Mouse (Mus musculus) liver, adult 10 weeks (tissue): ENCODE measurements around the gene Ampd1. TPM values are rescaled to one million over a fixed set of nuclear protein-coding genes. Genes with fewer than 3 reads are reported as not detected.

ENCODE experiments used
- polyA plus RNA-seq: library from polyadenylated mRNA; stranded (reverse); fragments of 350-450 nt; fragmentation: Illumina TruSeq; extraction: RNeasy Lipid Tissue Mini Kit (QIAGEN cat#74804); gene quantifications from one replicate; pipeline ENCODE4 v1.2.3, GENCODE M21; 2014; ENCODE audit warnings: low read depth, low replicate concordance

Ampd1 gene
- not detected for polyA plus RNA-seq

DNA sequence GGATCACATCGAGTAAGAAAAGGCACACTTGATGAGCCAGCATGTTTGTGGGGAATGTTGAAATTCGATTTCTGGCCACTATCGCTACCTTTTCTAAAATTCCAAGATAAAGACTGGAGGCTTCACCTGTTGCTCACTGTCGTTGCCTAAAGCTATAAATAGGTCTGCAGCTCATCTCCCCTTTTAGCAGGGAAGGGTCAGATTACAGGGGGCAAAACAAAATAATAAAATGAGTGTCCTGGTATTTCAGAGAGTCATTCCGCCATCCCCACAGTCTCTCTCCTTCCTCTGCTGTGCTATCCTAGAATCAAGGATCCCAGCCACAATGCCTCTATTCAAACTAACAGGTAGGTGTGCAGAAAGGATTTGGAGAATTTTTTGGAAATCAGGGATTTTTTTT, at the start of gene Ampd1:
Gene Ampd1, plus strand, starts transcription at position 244 of the 400 bp plus-strand sequence.

DNA sequence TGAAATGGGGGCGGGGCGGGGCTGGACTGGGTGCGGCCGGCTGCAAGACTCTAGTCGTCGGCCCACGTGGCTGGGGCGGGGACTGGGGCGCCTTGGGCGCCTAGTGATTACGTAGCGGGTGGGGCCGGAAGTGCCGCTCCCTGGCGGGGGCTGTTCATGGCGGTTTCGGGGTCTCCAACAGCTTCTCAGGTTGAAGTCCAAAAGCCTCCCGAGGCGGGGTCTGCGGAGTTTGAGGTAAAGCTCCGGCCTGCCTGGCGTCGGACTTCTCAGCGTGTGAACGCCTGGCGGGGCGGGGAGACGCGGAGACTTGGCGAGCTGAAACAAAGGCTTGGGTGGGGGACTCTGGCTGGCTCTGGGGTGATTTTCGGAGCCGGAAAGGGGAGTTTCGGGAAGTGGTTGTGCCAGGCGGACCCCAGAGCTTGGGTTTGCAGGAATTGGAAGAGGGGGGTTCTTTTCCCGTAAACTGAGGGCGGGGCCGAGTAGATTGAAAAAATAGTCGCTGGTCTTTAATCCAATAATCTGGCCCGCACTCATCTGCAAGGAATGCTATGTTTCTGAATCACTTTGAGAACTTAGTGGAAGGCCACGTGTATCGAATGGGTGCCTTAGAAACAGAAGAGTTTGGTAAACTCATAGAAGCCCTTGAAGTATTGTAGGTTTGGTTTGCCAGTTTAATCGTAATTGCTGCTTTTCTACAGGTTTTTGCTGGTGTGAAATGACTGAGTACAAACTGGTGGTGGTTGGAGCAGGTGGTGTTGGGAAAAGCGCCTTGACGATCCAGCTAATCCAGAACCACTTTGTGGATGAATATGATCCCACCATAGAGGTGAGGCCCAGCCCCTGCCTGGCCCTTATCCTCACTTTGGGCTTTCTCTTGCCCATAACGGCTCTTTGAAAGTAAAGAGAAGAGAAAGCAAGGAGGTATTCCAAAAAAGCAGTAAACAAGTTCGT, 15.3 kb upstream of the Ampd1 start, which contains the start of gene Nras:
Gene Nras, plus strand, starts transcription at position 79 of the 951 bp plus-strand sequence.

DNA sequence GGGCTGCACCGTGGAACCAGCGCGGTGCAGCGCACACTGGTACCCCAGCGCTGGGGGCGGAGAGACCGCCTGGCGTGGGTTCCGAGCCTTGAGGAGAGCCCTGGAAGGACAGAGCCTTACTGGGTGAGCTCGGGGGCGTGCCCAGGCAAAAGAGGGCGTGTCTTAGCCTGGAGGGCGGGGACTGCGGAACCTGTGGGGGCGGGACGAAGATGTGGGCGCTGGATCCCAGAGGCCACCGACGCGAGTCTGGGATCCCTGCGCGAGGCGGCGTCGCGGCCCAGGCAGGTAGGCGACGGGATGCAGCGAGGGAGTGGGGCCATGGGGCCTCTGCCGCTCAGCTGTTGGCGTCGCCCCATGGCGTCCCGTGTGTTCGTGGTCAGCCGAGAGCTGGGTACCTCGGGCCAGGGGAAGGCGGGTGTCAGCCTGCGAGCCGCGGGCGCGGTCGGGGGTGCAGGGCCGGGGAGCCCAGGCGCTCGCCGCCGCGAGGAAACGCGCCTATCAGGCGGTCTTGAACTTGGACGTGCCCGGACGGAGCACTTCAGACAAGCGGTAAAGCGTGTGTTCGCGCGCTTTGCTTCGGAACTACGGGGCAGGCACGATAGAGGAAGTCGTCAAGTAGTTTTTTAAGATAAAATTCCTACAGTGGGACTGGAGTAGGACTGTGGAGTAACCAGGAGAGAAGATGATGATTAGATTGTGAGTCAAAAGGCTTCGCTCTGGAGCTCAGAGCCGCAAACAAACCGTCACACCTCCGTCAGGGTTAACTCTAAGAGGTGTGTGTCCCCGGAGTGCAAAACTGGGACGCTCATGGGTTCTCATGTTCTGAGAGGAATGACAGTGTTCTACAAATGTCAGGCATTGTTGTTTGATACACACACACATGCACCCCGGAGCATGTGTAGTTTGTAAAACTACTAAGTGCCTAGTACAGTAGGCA, 28.9 kb downstream of the Ampd1 start, which contains the start of gene Dennd2c:
Gene Dennd2c, plus strand, starts transcription at position 151 of the 937 bp plus-strand sequence.

Other genes with a start within 250 kb of the Ampd1 start
- 0.32 TPM for gene Sycp1, start 137.9 kb upstream of the Ampd1 start, polyA plus RNA-seq
- gene Nr1h5, start 109.9 kb upstream of the Ampd1 start, polyA plus RNA-seq, result 6.9 TPM
- 11.2 TPM for gene Sike1, start 78.3 kb upstream of the Ampd1 start, polyA plus RNA-seq
- 254 TPM for gene Csde1, start 53.6 kb upstream of the Ampd1 start, polyA plus RNA-seq
- gene Nras, start 15.7 kb upstream of the Ampd1 start, polyA plus RNA-seq, result 19.1 TPM
- gene Dennd2c, start 28.6 kb downstream of the Ampd1 start, polyA plus RNA-seq, result 0.93 TPM
- 53.1 TPM for gene Bcas2, start 97.6 kb downstream of the Ampd1 start, polyA plus RNA-seq
- gene Trim33, start 205.3 kb downstream of the Ampd1 start, polyA plus RNA-seq, result 22.7 TPM